Comparison of ENCODE assay signal across 7 mouse cellular contexts in the genomic region with DNA sequence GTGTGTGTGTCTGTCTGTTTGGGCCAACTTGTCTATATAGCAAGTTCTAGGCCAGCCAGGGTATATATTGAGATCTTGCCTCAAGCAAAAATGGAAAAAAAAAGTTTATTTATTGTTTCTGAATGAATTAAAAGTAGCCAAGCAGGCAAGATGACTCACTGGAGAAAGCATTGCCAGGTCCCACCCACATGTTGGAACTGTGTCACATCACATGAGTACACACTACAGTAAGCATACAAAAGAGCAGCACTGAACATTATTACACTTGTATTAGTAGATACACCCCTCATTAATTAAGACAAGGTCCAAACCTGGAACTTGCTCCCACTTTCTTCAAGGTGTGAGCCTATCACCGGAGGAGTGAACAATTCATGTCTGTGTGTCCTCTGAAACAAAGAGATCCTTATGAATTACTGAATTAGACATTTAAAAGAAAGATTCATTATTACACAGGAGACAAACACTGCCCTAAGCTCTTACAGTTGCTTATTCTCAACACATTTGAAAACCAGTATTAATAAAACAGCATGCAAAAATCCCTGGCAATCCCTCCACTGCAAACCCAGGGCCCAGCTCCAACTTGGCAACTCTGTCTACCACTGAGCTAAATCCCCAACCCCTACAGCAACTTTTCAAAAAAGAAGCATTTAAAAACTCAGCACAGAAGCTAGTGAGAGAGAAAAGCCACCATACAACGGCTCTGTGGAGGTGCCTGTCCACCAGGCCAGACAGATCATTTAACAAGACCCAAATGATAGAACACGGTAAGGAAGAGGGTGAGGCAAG. TPM values are rescaled to one million over a fixed set of nuclear protein-coding genes. Genes with fewer than 3 reads are reported as not detected.
DNase-seq lines count a peak whose midpoint lies in the region; ATAC-seq lines count a peak whose summit lies in the region.

No protein-coding gene starts in this region.

- H3K4me1 ChIP-seq in midbrain, embryonic 14.5 days (ENCODE audit: control insufficient read depth, insufficient read depth, low read length) = no peaks in the 10 kb centered on the region

- no peak overlapping the region for H3K9ac ChIP-seq in midbrain, embryonic 14.5 days (replicated peaks; ENCODE audit: low read length)

- no peak for ATAC-seq in midbrain, embryonic 14.5 days (ENCODE audit: low FRiP score, low TSS enrichment)

- no peaks in the 10 kb centered on the region for H3K27me3 ChIP-seq in midbrain, embryonic 14.5 days (ENCODE audit: control insufficient read depth, insufficient read depth, low read length)

- peak; percentile 96 for DNase-seq in 3T3-L1 (ENCODE audit: low read depth, low spot score)
- peak; percentile 12 to 37 for DNase-seq in adrenal gland, adult 18-20 months (ENCODE audit: low spot score in 2 of 2)
- peak; percentile 54 for DNase-seq in gastrocnemius, postnatal 25 days
- peak; percentile 45 to 80 for DNase-seq in left cerebral cortex, postnatal 25 days (ENCODE audit: low spot score in 2 of 2)
- DNase-seq in thymus, adult 18-20 months = no peak
- no peak for DNase-seq in midbrain, embryonic 14.5 days
- DNase-seq in embryo, embryonic 9.5 days (ENCODE audit: extremely low spot score) = no peak

- intact Hi-C loops in left cerebral cortex, postnatal 25 days (cut with DNase I) = no loop called here

- H3K36me3 ChIP-seq in midbrain, embryonic 14.5 days (ENCODE audit: control insufficient read depth, insufficient read depth, low read length) = no peaks in the 10 kb centered on the region

- WGBS in midbrain, embryonic 14.5 days = 95% methylated on average over 3 of the region's 3 CpGs

- no peak overlapping the region for H3K4me3 ChIP-seq in midbrain, embryonic 14.5 days (replicated peaks; ENCODE audit: low read depth, low read length)

- H3K4me2 ChIP-seq in midbrain, embryonic 14.5 days (ENCODE audit: low read length) = no peak overlapping the region

- H3K27ac ChIP-seq in midbrain, embryonic 14.5 days (replicated peaks; ENCODE audit: low read depth, low read length) = no peak overlapping the region

- H3K9me3 ChIP-seq in midbrain, embryonic 14.5 days (ENCODE audit: control insufficient read depth, low read length) = no peaks in the 10 kb centered on the region

RNA-seq across cellular contexts. Expression of a gene that starts 11.1 kb away (rescaled TPM):
- 1 to 10 TPM; 2.9 to 4.1 TPM for total RNA-seq in adrenal gland, adult 18-20 months (2021)
- total RNA-seq in gastrocnemius, postnatal 25 days (2021) = 1 to 10 TPM; 1.8 to 2.4 TPM
- 1 to 10 TPM; 3.9 to 4.7 TPM for total RNA-seq in left cerebral cortex, postnatal 25 days (2021)
- 11.7 and 13.8 TPM in 2 replicates for polyA plus RNA-seq in midbrain, embryonic 14.5 days (2014; fragmentation: Nextera tagmentation; extraction: Ambion mirVana)

RNA-seq across cellular contexts. Expression of a gene that starts 12.8 kb away (rescaled TPM):
- total RNA-seq in adrenal gland, adult 18-20 months (2021) = 1 to 10 TPM in 1 of 2 experiments, under 1 TPM in 1; 0.99 to 1.3 TPM
- under 1 TPM; 0.38 to 0.72 TPM for total RNA-seq in gastrocnemius, postnatal 25 days (2021)
- under 1 TPM; 0.48 to 0.76 TPM for total RNA-seq in left cerebral cortex, postnatal 25 days (2021)
- polyA plus RNA-seq in midbrain, embryonic 14.5 days (2014; fragmentation: Nextera tagmentation; extraction: Ambion mirVana) = 4.0 and 4.6 TPM in 2 replicates

RNA-seq across cellular contexts. Expression of a gene that starts 17.0 kb away (rescaled TPM):
- 1 to 10 TPM; 1.1 to 1.3 TPM for total RNA-seq in adrenal gland, adult 18-20 months (2021)
- total RNA-seq in gastrocnemius, postnatal 25 days (2021) = under 1 TPM; 0.56 to 0.62 TPM
- total RNA-seq in left cerebral cortex, postnatal 25 days (2021) = 1 to 10 TPM; 1.2 to 1.5 TPM
- polyA plus RNA-seq in midbrain, embryonic 14.5 days (2014; fragmentation: Nextera tagmentation; extraction: Ambion mirVana) = 7.0 and 7.6 TPM in 2 replicates

RNA-seq across cellular contexts. Expression of a gene that starts 18.3 kb away (rescaled TPM):
- 1 to 10 TPM; 3.3 to 4.5 TPM for total RNA-seq in adrenal gland, adult 18-20 months (2021)
- 1 to 10 TPM; 1.7 to 1.8 TPM for total RNA-seq in gastrocnemius, postnatal 25 days (2021)
- total RNA-seq in left cerebral cortex, postnatal 25 days (2021) = 1 to 10 TPM; 3.8 to 5.9 TPM
- polyA plus RNA-seq in midbrain, embryonic 14.5 days (2014; fragmentation: Nextera tagmentation; extraction: Ambion mirVana) = 12.7 and 15.0 TPM in 2 replicates

RNA-seq across cellular contexts. Expression of a gene that starts 25.8 kb away (rescaled TPM):
- total RNA-seq in adrenal gland, adult 18-20 months (2021) = 1 to 10 TPM; 7.0 to 8.5 TPM
- 10 to 100 TPM; 15.2 to 18.1 TPM for total RNA-seq in gastrocnemius, postnatal 25 days (2021)
- total RNA-seq in left cerebral cortex, postnatal 25 days (2021) = 10 to 100 TPM; 18.8 to 20.3 TPM
- 17.5 and 18.5 TPM in 2 replicates for polyA plus RNA-seq in midbrain, embryonic 14.5 days (2014; fragmentation: Nextera tagmentation; extraction: Ambion mirVana)

Comparison
In these comparisons a context has a peak if more than half of its experiments do, and no peak if none do; other contexts are left out.
1. DNase-seq: peak in 3T3-L1 (single experiment), adrenal gland, adult 18-20 months (2 of 2), gastrocnemius, postnatal 25 days (single experiment) and left cerebral cortex, postnatal 25 days (2 of 2); none in thymus, adult 18-20 months (0 of 2), midbrain, embryonic 14.5 days (single experiment) and embryo, embryonic 9.5 days (single experiment).